In the genomic region with DNA sequence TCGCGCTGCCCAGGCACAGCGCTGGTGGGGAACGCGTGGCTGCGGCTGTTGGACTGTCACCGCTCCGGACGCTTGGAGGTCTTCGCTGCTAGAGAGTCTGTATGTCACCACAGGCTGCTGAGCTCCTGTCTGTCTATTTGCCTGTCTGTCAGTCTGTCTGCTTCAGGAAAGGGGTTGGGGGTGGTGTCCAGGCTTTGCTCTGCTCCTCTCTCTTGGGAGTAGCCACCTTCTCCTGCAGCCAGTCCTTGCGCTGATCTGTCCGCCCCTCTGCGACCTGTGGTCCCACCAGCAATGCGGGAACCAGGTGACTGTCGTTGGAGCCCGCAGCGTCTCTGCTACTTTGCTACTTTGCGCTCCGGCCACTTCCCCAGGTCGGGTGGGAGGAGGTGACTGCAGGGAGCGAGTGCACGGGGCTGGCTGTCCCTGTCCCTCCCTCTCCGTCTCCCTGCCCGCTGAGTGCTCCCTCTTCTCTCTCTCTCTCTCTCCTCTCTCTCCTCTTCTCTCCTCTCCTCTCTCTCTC, we compare ENCODE assay signal across 10 mouse cellular contexts. TPM values are rescaled to one million over a fixed set of nuclear protein-coding genes. Genes with fewer than 3 reads are reported as not detected.
DNase-seq lines count a peak whose midpoint lies in the region; ATAC-seq and TF ChIP-seq lines count a peak whose summit lies in the region.
"Had no signal": no experiment of that assay in that cellular context is flagged by ENCODE, and none has a peak within 500 bp of the region (broad histone marks: within the 10 kb centered on the region; RNA-seq: fewer than 3 reads in every experiment).

No protein-coding gene starts in this region.

- H3K4me1 ChIP-seq in ES-Bruce4 (ENCODE audit: control insufficient read depth, insufficient read depth, low read length): no peaks in the 10 kb centered on the region
- H3K4me1 ChIP-seq in hindbrain, embryonic 13.5 days (replicated peaks): peaks cover 11% of the 10 kb centered on the region
- peaks cover 13% of the 10 kb centered on the region for H3K4me1 ChIP-seq in midbrain, embryonic 12.5 days
- peaks cover 4% of the 10 kb centered on the region; the same call in 1 of the 2 replicates for H3K4me1 ChIP-seq in thymus, adult 2 months (replicated peaks; ENCODE audit: control insufficient read depth, insufficient read depth, low read length)

- peak overlapping the region; percentile 84 for H3K4me2 ChIP-seq in hindbrain, embryonic 13.5 days
- H3K4me2 ChIP-seq in midbrain, embryonic 12.5 days (replicated peaks): peak overlapping the region; percentile 93

- no peaks in the 10 kb centered on the region for H3K9me3 ChIP-seq in ES-Bruce4 (replicated peaks; ENCODE audit: control insufficient read depth, insufficient read depth, low read length, poor library complexity, severe bottlenecking)
- no peaks in the 10 kb centered on the region for H3K9me3 ChIP-seq in hindbrain, embryonic 13.5 days
- no peaks in the 10 kb centered on the region for H3K9me3 ChIP-seq in midbrain, embryonic 12.5 days

- peaks cover 4% of the 10 kb centered on the region; the same call in 1 of the 2 replicates for H3K27me3 ChIP-seq in ES-Bruce4 (ENCODE audit: control insufficient read depth, insufficient read depth, low read length, poor library complexity, severe bottlenecking)
- H3K27me3 ChIP-seq in hindbrain, embryonic 13.5 days: peaks cover 21% of the 10 kb centered on the region; the same call in 1 of the 2 replicates
- H3K27me3 ChIP-seq in midbrain, embryonic 12.5 days: peaks cover 51% of the 10 kb centered on the region
- H3K27me3 ChIP-seq in thymus, adult 2 months (ENCODE audit: control insufficient read depth, insufficient read depth, low read length): no peaks in the 10 kb centered on the region
- H3K27me3 ChIP-seq: CH12.LX had no signal

- peak overlapping the region; percentile 52 for H3K4me3 ChIP-seq in ES-Bruce4 (ENCODE audit: low read depth, low read length)
- H3K4me3 ChIP-seq in hindbrain, embryonic 13.5 days: peak overlapping the region; percentile 65
- peak overlapping the region; percentile 58 for H3K4me3 ChIP-seq in midbrain, embryonic 12.5 days
- H3K4me3 ChIP-seq in thymus, adult 2 months (ENCODE audit: control insufficient read depth, insufficient read depth, low read length): peak overlapping the region; percentile 98

- no peak for TF ChIP-seq EP300 in ES-Bruce4 (IDR thresholded peaks at IDR 0.05; ENCODE audit: insufficient read depth, low read depth, low read length)

- TF ChIP-seq POLR2A in ES-Bruce4 (IDR thresholded peaks at IDR 0.05; ENCODE audit: insufficient read depth, low read length): no peak
- 0 out of 2 replicates have a peak, but pooled peaks have one; percentile 23 for TF ChIP-seq POLR2A in thymus, adult 2 months (IDR thresholded peaks at IDR 0.05; ENCODE audit: control insufficient read depth, extremely low read depth, insufficient read depth, low read length, poor library complexity)

- no peak overlapping the region for H3K27ac ChIP-seq in ES-Bruce4 (ENCODE audit: insufficient read depth, low read length)
- H3K27ac ChIP-seq in hindbrain, embryonic 13.5 days: peak overlapping the region; percentile 97
- H3K27ac ChIP-seq in midbrain, embryonic 12.5 days (replicated peaks): peak overlapping the region; percentile 54
- peak overlapping the region; percentile 76 for H3K27ac ChIP-seq in thymus, adult 2 months (ENCODE audit: control insufficient read depth, insufficient read depth, low read length)

- DNase-seq in gastrocnemius, postnatal 10 days: peak; percentile 20
- no peak for DNase-seq in gastrocnemius, adult 8-10 months (ENCODE audit: low spot score in 2 of 2)
- peak; percentile 53 for DNase-seq in embryo, embryonic 10.5 days (ENCODE audit: low spot score)
- peak; percentile 59 for DNase-seq in thymus, adult 2 months
- DNase-seq in lung, postnatal 10 days: no peak

- no peak for TF ChIP-seq CTCF in ES-Bruce4 (IDR thresholded peaks at IDR 0.05; ENCODE audit: low read depth, low read length)
- TF ChIP-seq CTCF in thymus, adult 2 months (IDR thresholded peaks at IDR 0.05; ENCODE audit: borderline replicate concordance, control insufficient read depth, extremely low read depth, insufficient read depth, low read length, poor library complexity): no peak

- H3K36me3 ChIP-seq in ES-Bruce4 (ENCODE audit: control insufficient read depth, insufficient read depth, low read length, poor library complexity, severe bottlenecking): no peaks in the 10 kb centered on the region
- H3K36me3 ChIP-seq in hindbrain, embryonic 13.5 days: no peaks in the 10 kb centered on the region
- H3K36me3 ChIP-seq in midbrain, embryonic 12.5 days: no peaks in the 10 kb centered on the region
- no peaks in the 10 kb centered on the region for H3K36me3 ChIP-seq in thymus, adult 2 months (ENCODE audit: control insufficient read depth, insufficient read depth, low read length)

- peak; percentile 72 for ATAC-seq in hindbrain, embryonic 13.5 days (ENCODE audit: low FRiP score)
- ATAC-seq in midbrain, embryonic 12.5 days (ENCODE audit: low FRiP score, low read depth): peak; percentile 57

- WGBS in hindbrain, embryonic 13.5 days: under 1% methylated on average over 24 of the region's 24 CpGs
- WGBS in midbrain, embryonic 12.5 days: under 1% methylated on average over 24 of the region's 24 CpGs
- WGBS in thymus, adult 2 months: under 1% methylated on average over 24 of the region's 24 CpGs

- H3K9ac ChIP-seq in ES-Bruce4 (ENCODE audit: low read depth, poor library complexity, severe bottlenecking): no peak overlapping the region
- H3K9ac ChIP-seq in hindbrain, embryonic 13.5 days: peak overlapping the region; percentile 93
- peak overlapping the region; percentile 78 for H3K9ac ChIP-seq in midbrain, embryonic 12.5 days (replicated peaks)

RNA-seq across cellular contexts. Expression of a gene that starts 1.2 kb away (rescaled TPM):
- 10 to 100 TPM; 52.9 to 54.1 TPM for total RNA-seq in gastrocnemius, postnatal 10 days (2021)
- total RNA-seq in gastrocnemius, adult 8-10 months (2022): 1 to 10 TPM; 4.6 to 6.0 (median 5.1) TPM
- not detected in 2 replicates for polyA plus RNA-seq in ES-Bruce4 (2011; ENCODE audit: insufficient read depth, insufficient read length, low read depth, missing spikeins)
- polyA plus RNA-seq in hindbrain, embryonic 13.5 days (2015; fragmentation: Nextera tagmentation; extraction: Ambion mirVana): 40.2 and 44.0 TPM in 2 replicates
- 8.6 and 10.1 TPM in 2 replicates for polyA plus RNA-seq in midbrain, embryonic 12.5 days (2016; fragmentation: Nextera tagmentation; extraction: Ambion mirVana)
- 578 and 597 TPM in 2 replicates for polyA plus RNA-seq in thymus, adult 2 months (2012; rRNA removed)
- total RNA-seq: CH12.LX had no signal
- polyA plus RNA-seq: gonadal fat pad, adult 2 months had no signal

Comparison
In these comparisons a context has a peak if more than half of its experiments do, and no peak if none do; other contexts are left out.
1. DNase-seq: peak in gastrocnemius, postnatal 10 days (single experiment), embryo, embryonic 10.5 days (single experiment) and thymus, adult 2 months (single experiment); none in gastrocnemius, adult 8-10 months (0 of 2) and lung, postnatal 10 days (single experiment).
2. RNA of a gene that starts 1.2 kb away (polyA plus RNA-seq): 578 to 597 TPM in thymus, adult 2 months; 40.2 to 44.0 TPM in hindbrain, embryonic 13.5 days, 8.6 to 10.1 TPM in midbrain, embryonic 12.5 days and not detected in ES-Bruce4; every median in the first group is over 10 times any median in the second.
3. Peak in every context shown above with its lines, with median percentiles within 50 percentile points of each other: H3K4me3 ChIP-seq.